Mouse (Mus musculus) brain, embryonic 14.5 days (tissue): ENCODE results near the gene Gp1ba.

Experiments used
- CTCF ChIP-seq: fragments of 200-500 bp; IDR thresholded peaks from 2 replicates; pipeline ENCODE4 v1.5.1; 2012; ENCODE audit warnings: inconsistent platforms, mild to moderate bottlenecking, moderate library complexity, borderline replicate concordance; ENCODE audit not compliant: insufficient read depth, insufficient read length; ENCODE audit errors: extremely low read depth
- POLR2A ChIP-seq: fragments of 200-500 bp; IDR thresholded peaks from 2 replicates; pipeline ENCODE4 v1.6.1; 2012; ENCODE audit warnings: mild to moderate bottlenecking, inconsistent platforms, borderline replicate concordance; ENCODE audit not compliant: poor library complexity, insufficient read depth, insufficient read length, severe bottlenecking; ENCODE audit errors: extremely low read depth

GRCm38 (mm10) chr11:70663101-70663500, 24.2 kb downstream of the Gp1ba start:
- TF ChIP-seq CTCF, result no peak
- no peak for TF ChIP-seq POLR2A
